Mouse (Mus musculus) MEL (cell line): ENCODE results near the gene Serpinf1.

Experiments used
- BHLHE40 ChIP-seq: IDR thresholded peaks from 2 replicates; pipeline ENCODE4 v1.6.1; 2012; ENCODE audit warnings: low read depth, mild to moderate bottlenecking, inconsistent platforms, low read length, improper control_type of control experiment, borderline replicate concordance
- CTCF ChIP-seq, 3 experiments: IDR thresholded peaks in 2 of 3; conservative IDR thresholded peaks in 1 of 3; 2 replicates each; pipeline ENCODE4 v1.5.1; 2011 to 2012; ENCODE audit warnings: low read length in 3 of 3, low read depth in 2 of 3, mild to moderate bottlenecking in 2 of 3, improper control_type of control experiment in 1 of 3, inconsistent platforms in 1 of 3, mixed read lengths in 1 of 3, moderate library complexity in 1 of 3; ENCODE audit not compliant: control insufficient read depth in 1 of 3, insufficient read depth in 1 of 3, poor library complexity in 1 of 3, severe bottlenecking in 1 of 3
- E2F4 ChIP-seq: IDR thresholded peaks from 2 replicates; pipeline ENCODE4 v1.6.1; 2011; ENCODE audit warnings: low read depth, low read length, improper control_type of control experiment, borderline replicate concordance
- EP300 ChIP-seq, 2 experiments: IDR thresholded peaks; 2 replicates each; pipeline ENCODE4 v1.6.1; 2011; ENCODE audit warnings: improper control_type of control experiment in 2 of 2, low read length in 2 of 2, low read depth in 1 of 2, mild to moderate bottlenecking in 1 of 2
- HCFC1 ChIP-seq: IDR thresholded peaks from 2 replicates; pipeline ENCODE4 v1.6.1; 2012; ENCODE audit warnings: low read depth, mild to moderate bottlenecking, inconsistent platforms, low read length, improper control_type of control experiment, moderate library complexity
- JUND ChIP-seq: IDR thresholded peaks from 2 replicates; pipeline ENCODE4 v1.6.1; 2011; ENCODE audit warnings: low read depth, mild to moderate bottlenecking, improper control_type of control experiment, low read length
- POLR2A ChIP-seq, 2 experiments: IDR thresholded peaks; 2 replicates each; pipeline ENCODE4 v1.6.1; 2011 to 2012; ENCODE audit warnings: low read length in 2 of 2, mild to moderate bottlenecking in 2 of 2, control low read depth in 1 of 2, improper control_type of control experiment in 1 of 2, low read depth in 1 of 2, moderate library complexity in 1 of 2; ENCODE audit not compliant: control insufficient read depth in 1 of 2, insufficient read depth in 1 of 2, poor library complexity in 1 of 2
- POLR2AphosphoS2 ChIP-seq: IDR thresholded peaks from 2 replicates; pipeline ENCODE4 v1.6.1; 2011; ENCODE audit warnings: low read length, improper control_type of control experiment
- RCOR1 ChIP-seq: IDR thresholded peaks from 2 replicates; pipeline ENCODE4 v1.6.1; 2012; ENCODE audit warnings: low read depth, mild to moderate bottlenecking, inconsistent platforms, low read length, improper control_type of control experiment
- SMC3 ChIP-seq: IDR thresholded peaks from 2 replicates; pipeline ENCODE4 v1.6.1; 2011; ENCODE audit warnings: low read depth, low read length, improper control_type of control experiment
- TAL1 ChIP-seq: IDR thresholded peaks from 2 replicates; pipeline ENCODE4 v1.6.1; 2012; ENCODE audit warnings: mild to moderate bottlenecking, inconsistent platforms, low read length, moderate library complexity, mixed read lengths
- TCF12 ChIP-seq: IDR thresholded peaks from 2 replicates; pipeline ENCODE4 v1.6.1; 2014; ENCODE audit warnings: low read depth, mild to moderate bottlenecking, inconsistent platforms, low read length, improper control_type of control experiment, moderate library complexity
- UBTF ChIP-seq: IDR thresholded peaks from 2 replicates; pipeline ENCODE4 v1.6.1; 2012; ENCODE audit warnings: low read depth, mild to moderate bottlenecking, inconsistent platforms, low read length, improper control_type of control experiment, moderate library complexity, borderline replicate concordance; ENCODE audit not compliant: insufficient read depth
- ZNF384 ChIP-seq: IDR thresholded peaks from 2 replicates; pipeline ENCODE4 v1.6.1; 2012; ENCODE audit warnings: low read depth, mild to moderate bottlenecking, inconsistent platforms, low read length, improper control_type of control experiment

DNA sequence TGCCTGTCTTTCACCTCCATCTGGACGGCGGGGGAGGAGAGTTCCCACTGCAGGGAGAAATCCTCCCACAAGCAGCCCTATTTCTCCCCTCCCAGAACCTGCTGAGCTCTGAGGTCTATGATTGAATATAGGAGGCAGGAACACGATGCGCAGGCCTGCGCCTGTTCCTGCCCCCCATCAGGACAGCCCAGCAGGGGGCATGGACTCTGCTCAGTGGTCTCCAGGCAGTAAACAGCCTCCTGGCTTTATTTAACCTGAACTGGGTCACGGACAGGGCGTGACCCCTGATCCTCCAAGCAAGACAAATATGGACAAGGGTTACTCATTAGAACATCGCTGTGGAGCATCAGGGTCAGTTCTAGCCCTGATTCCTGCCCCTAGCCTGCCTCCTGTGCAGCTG lies 21.2 kb upstream of the Serpinf1 start:
- TF ChIP-seq POLR2A (IDR thresholded peaks at IDR 0.05; ENCODE audit: control insufficient read depth in 1 of 2, insufficient read depth in 1 of 2, low read depth in 1 of 2, low read length in 2 of 2, poor library complexity in 1 of 2) (no peak), EP300 (IDR thresholded peaks at IDR 0.05; ENCODE audit: low read depth in 1 of 2, low read length in 2 of 2) (no peak), SMC3 (no peak), CTCF (IDR thresholded peaks at IDR 0.05 in 2 of 3, conservative IDR thresholded peaks at IDR 0.05 in 1 of 3; ENCODE audit: control insufficient read depth in 1 of 3, insufficient read depth in 1 of 3, low read depth in 2 of 3, low read length in 3 of 3, poor library complexity in 1 of 3, severe bottlenecking in 1 of 3) (no peak), TAL1 (no peak), HCFC1 (no peak), ZNF384 (no peak), RCOR1 (no peak), POLR2AphosphoS2 (no peak), JUND (no peak), TCF12 (no peak), E2F4 (no peak), UBTF (no peak), BHLHE40 (no peak)
